In the genomic region with DNA sequence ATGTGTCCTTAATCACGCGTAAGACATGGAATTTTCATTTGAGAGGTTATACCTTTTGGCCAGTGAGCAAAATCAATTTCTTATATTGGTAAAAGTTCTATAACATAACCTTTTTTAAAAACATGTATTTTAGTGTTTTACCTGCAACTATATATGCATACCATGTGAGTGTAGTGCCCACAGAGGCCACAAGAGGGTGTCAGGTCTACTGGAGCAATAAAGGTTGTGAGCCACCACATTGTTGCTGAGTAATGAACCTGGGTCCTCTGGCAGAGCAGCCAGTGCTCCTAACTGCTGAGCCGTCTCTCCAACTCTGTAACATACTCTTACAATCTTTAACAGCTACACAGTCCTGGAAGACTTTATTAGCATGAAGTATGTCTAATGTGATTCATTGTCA, we compare ENCODE assay signal across 9 mouse cellular contexts. TPM values are rescaled to one million over a fixed set of nuclear protein-coding genes. Genes with fewer than 3 reads are reported as not detected.
DNase-seq lines count a peak whose midpoint lies in the region; ATAC-seq and TF ChIP-seq lines count a peak whose summit lies in the region.
"Had no signal": no experiment of that assay in that cellular context is flagged by ENCODE, and none has a peak within 500 bp of the region (broad histone marks: within the 10 kb centered on the region; RNA-seq: fewer than 3 reads in every experiment).

No protein-coding gene starts in this region.

- H3K9me3 ChIP-seq in intestine, postnatal 0 days (ENCODE audit: control insufficient read depth) = no peaks in the 10 kb centered on the region
- H3K9me3 ChIP-seq in intestine, embryonic 16.5 days (ENCODE audit: control insufficient read depth, low read length) = no peaks in the 10 kb centered on the region

- H3K4me3 ChIP-seq in intestine, postnatal 0 days (ENCODE audit: low read depth, low read length) = no peak overlapping the region
- H3K4me3 ChIP-seq in intestine, embryonic 16.5 days (ENCODE audit: low read length) = no peak overlapping the region

- peak; percentile 65 for TF ChIP-seq CTCF in intestine, postnatal 0 days (IDR thresholded peaks at IDR 0.05; ENCODE audit: low read depth)

- no peak overlapping the region for H3K9ac ChIP-seq in intestine, postnatal 0 days (ENCODE audit: low read depth, low read length)
- H3K9ac ChIP-seq in intestine, embryonic 16.5 days (ENCODE audit: low read depth, low read length) = no peak overlapping the region

- H3K27me3 ChIP-seq in intestine, postnatal 0 days (replicated peaks; ENCODE audit: control insufficient read depth, insufficient read depth, low read length) = no peaks in the 10 kb centered on the region
- no peaks in the 10 kb centered on the region for H3K27me3 ChIP-seq in intestine, embryonic 16.5 days (replicated peaks; ENCODE audit: control insufficient read depth, insufficient read depth, low read length)

- H3K4me2 ChIP-seq in intestine, postnatal 0 days (replicated peaks; ENCODE audit: low read depth) = no peak overlapping the region
- H3K4me2 ChIP-seq in intestine, embryonic 16.5 days (ENCODE audit: low read depth, low read length) = no peak overlapping the region

- ATAC-seq in intestine, postnatal 0 days = no peak
- ATAC-seq in intestine, embryonic 16.5 days = no peak
- ATAC-seq in CD4-positive, CD25-positive, alpha-beta regulatory T cell, adult 4 months = peak; percentile 49
- peak; percentile 67 for ATAC-seq in activated CD4-positive, CD25-positive, alpha-beta regulatory T cell, adult 4 months

- no peak overlapping the region for H3K27ac ChIP-seq in intestine, postnatal 0 days (ENCODE audit: low read depth, low read length)
- H3K27ac ChIP-seq in intestine, embryonic 16.5 days (ENCODE audit: low read length) = no peak overlapping the region

- peaks cover 7% of the 10 kb centered on the region; the same call in 1 of the 2 replicates for H3K36me3 ChIP-seq in intestine, postnatal 0 days (ENCODE audit: control insufficient read depth, insufficient read depth)
- peaks cover 2% of the 10 kb centered on the region for H3K36me3 ChIP-seq in intestine, embryonic 16.5 days (ENCODE audit: control insufficient read depth, insufficient read depth, low read length)

- DNase-seq in mesoderm, embryonic 11.5 days (ENCODE audit: low read depth, low spot score) = peak; percentile 14
- DNase-seq in layer of hippocampus, postnatal 14 days (ENCODE audit: low spot score in 2 of 2) = no peak
- no peak for DNase-seq in neural tube, embryonic 10.5 days (ENCODE audit: extremely low spot score, low spot score)
- no peak for DNase-seq in ovary, postnatal 10 days (ENCODE audit: low spot score)

- 96% methylated on average over 3 of the region's 3 CpGs for WGBS in intestine, postnatal 0 days
- WGBS in intestine, embryonic 16.5 days = 95% methylated on average over 3 of the region's 3 CpGs

- no peaks in the 10 kb centered on the region for H3K4me1 ChIP-seq in intestine, postnatal 0 days (replicated peaks; ENCODE audit: control insufficient read depth, insufficient read depth, low read length)
- H3K4me1 ChIP-seq in intestine, embryonic 16.5 days (ENCODE audit: control insufficient read depth, insufficient read depth, low read length) = no peaks in the 10 kb centered on the region

RNA-seq across cellular contexts. Expression of gene Glipr2, which starts 29.4 kb away (rescaled TPM):
- 25.2 and 26.8 TPM in 2 replicates for polyA plus RNA-seq in intestine, postnatal 0 days (2015; fragmentation: Nextera tagmentation; extraction: Ambion mirVana)
- polyA plus RNA-seq in intestine, embryonic 16.5 days (2015; fragmentation: Nextera tagmentation; extraction: Ambion mirVana) = 69.4 and 78.5 TPM in 2 replicates
- polyA plus RNA-seq in CD4-positive, CD25-positive, alpha-beta regulatory T cell, adult 4 months (2017; shearing (Covaris generic)) = 100 to 1,000 TPM; 165 to 194 TPM
- 100 to 1,000 TPM; 215 to 250 TPM for polyA plus RNA-seq in activated CD4-positive, CD25-positive, alpha-beta regulatory T cell, adult 4 months (2017; shearing (Covaris generic))
- total RNA-seq in layer of hippocampus, postnatal 14 days (2021) = 1 to 10 TPM; 1.6 to 1.7 TPM

RNA-seq across cellular contexts. Expression of gene Reck, which starts 52.5 kb away (rescaled TPM):
- 5.7 and 5.9 TPM in 2 replicates for polyA plus RNA-seq in intestine, postnatal 0 days (2015; fragmentation: Nextera tagmentation; extraction: Ambion mirVana)
- polyA plus RNA-seq in intestine, embryonic 16.5 days (2015; fragmentation: Nextera tagmentation; extraction: Ambion mirVana) = 12.7 and 12.8 TPM in 2 replicates
- 1 to 10 TPM; 4.2 to 4.6 TPM for polyA plus RNA-seq in CD4-positive, CD25-positive, alpha-beta regulatory T cell, adult 4 months (2017; shearing (Covaris generic))
- 1 to 10 TPM; 3.4 to 5.9 TPM for polyA plus RNA-seq in activated CD4-positive, CD25-positive, alpha-beta regulatory T cell, adult 4 months (2017; shearing (Covaris generic))
- total RNA-seq in layer of hippocampus, postnatal 14 days (2021) = 1 to 10 TPM; 5.9 to 6.5 TPM

RNA-seq across cellular contexts. Expression of gene Ccin, which starts 55.5 kb away (rescaled TPM):
- not detected in 2 replicates for polyA plus RNA-seq in intestine, postnatal 0 days (2015; fragmentation: Nextera tagmentation; extraction: Ambion mirVana)
- polyA plus RNA-seq in intestine, embryonic 16.5 days (2015; fragmentation: Nextera tagmentation; extraction: Ambion mirVana) = not detected in 2 replicates
- not detected for polyA plus RNA-seq in CD4-positive, CD25-positive, alpha-beta regulatory T cell, adult 4 months (2017; shearing (Covaris generic))
- under 1 TPM in 1 of 2 experiments, not detected in 1; 0.24 TPM for polyA plus RNA-seq in activated CD4-positive, CD25-positive, alpha-beta regulatory T cell, adult 4 months (2017; shearing (Covaris generic))
- total RNA-seq in layer of hippocampus, postnatal 14 days (2021) = not detected
- total RNA-seq: layer of hippocampus, postnatal 10 days had no signal

Comparison
In these comparisons a context has a peak if more than half of its experiments do, and no peak if none do; other contexts are left out.
1. ATAC-seq: peak in CD4-positive, CD25-positive, alpha-beta regulatory T cell, adult 4 months (single experiment) and activated CD4-positive, CD25-positive, alpha-beta regulatory T cell, adult 4 months (single experiment); none in intestine, postnatal 0 days (single experiment) and intestine, embryonic 16.5 days (single experiment).